Mouse (Mus musculus) hindbrain, embryonic 15.5 days (tissue): Measurements from ENCODE around the gene Celsr2. TPM values are rescaled to one million over a fixed set of nuclear protein-coding genes. Genes with fewer than 3 reads are reported as not detected.

Source experiments
- ATAC-seq: fragments of 200-750 bp; cut with Nextera tagmentation; 2 replicates; pipeline ENCODE4 v1.8.0; 2017; ENCODE audit warnings: low read depth, moderate number of reproducible peaks, moderate TSS enrichment; ENCODE audit not compliant: low FRiP score
- H3K27ac ChIP-seq: fragments of 300-500 bp; sonication (generic); replicated peaks from 2 replicates; pipeline ENCODE4 v1.5.1; 2015; ENCODE audit warnings: mild to moderate bottlenecking, inconsistent platforms
- H3K27me3 ChIP-seq: fragments of 300-500 bp; sonication (generic); 2 replicates; pipeline ENCODE4 v1.6.1; 2015; ENCODE audit warnings: control low read depth, inconsistent platforms
- H3K36me3 ChIP-seq: fragments of 300-500 bp; sonication (generic); 2 replicates; pipeline ENCODE4 v1.6.1; 2015; ENCODE audit warnings: control low read depth, inconsistent platforms
- H3K4me1 ChIP-seq: fragments of 300-500 bp; sonication (generic); replicated peaks from 2 replicates; pipeline ENCODE4 v1.6.1; 2015; ENCODE audit warnings: control low read depth, inconsistent platforms
- H3K4me2 ChIP-seq: fragments of 300-500 bp; sonication (generic); 2 replicates; pipeline ENCODE4 v1.6.1; 2015; ENCODE audit warnings: moderate library complexity, mild to moderate bottlenecking, inconsistent platforms
- H3K4me3 ChIP-seq: fragments of 300-500 bp; sonication (generic); 2 replicates; pipeline ENCODE4 v1.5.1; 2015; ENCODE audit warnings: mild to moderate bottlenecking, inconsistent platforms
- H3K9ac ChIP-seq: fragments of 300-500 bp; sonication (generic); 2 replicates; pipeline ENCODE4 v1.6.1; 2015; ENCODE audit warnings: inconsistent platforms
- H3K9me3 ChIP-seq: fragments of 300-500 bp; sonication (generic); 2 replicates; pipeline ENCODE4 v1.6.1; 2016; ENCODE audit warnings: control low read depth, inconsistent platforms
- WGBS: fragments of 180-500 bp; shearing (Covaris S2); methylation state at CpG from one replicate; pipeline ENCODE4 v1.1.7; 2015; 5-methylcytosine and 5-hydroxymethylcytosine counted together
- polyA plus RNA-seq: library from polyadenylated mRNA; unstranded; fragments of >200 nt; fragmentation: Nextera tagmentation; extraction: Ambion mirVana; gene quantifications from 2 replicates; pipeline ENCODE4 v1.2.1, GENCODE M21; 2015

The Celsr2 gene
- polyA plus RNA-seq, 1 experiment from 2014 or later = 43.1 TPM

DNA sequence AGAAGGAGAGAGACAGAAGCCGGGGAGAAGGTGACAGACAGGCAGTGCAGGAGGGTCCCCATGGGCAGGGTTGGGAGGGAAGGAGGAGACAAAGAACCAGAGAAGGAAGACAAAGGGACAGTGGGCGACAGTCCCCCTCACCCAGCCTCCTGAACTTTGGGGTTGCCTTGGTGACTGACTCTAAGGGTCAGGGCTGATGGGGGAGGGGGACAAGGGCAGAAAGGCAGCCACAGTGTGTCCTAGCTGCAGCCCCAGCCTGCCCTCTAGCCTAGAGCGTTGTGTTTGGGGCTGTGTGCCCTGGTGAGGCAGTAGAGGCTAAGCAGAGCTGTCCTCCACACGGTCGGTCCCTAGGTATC lies 5.0 kb downstream of the Celsr2 start:
- Histone ChIP-seq H3K4me3 (peak overlapping the region; percentile 35), H3K9ac (peak overlapping the region; percentile 51), H3K4me2 (peak overlapping the region; percentile 83), H3K9me3 (no peaks in the 10 kb centered on the region), H3K27ac (peak overlapping the region; percentile 91), H3K27me3 (no peaks in the 10 kb centered on the region), H3K4me1 (peaks cover 92% of the 10 kb centered on the region), H3K36me3 (peaks cover 32% of the 10 kb centered on the region)
- 0% methylated on average over 5 of the region's 5 CpGs for WGBS
- ATAC-seq = peak; percentile 20

DNA sequence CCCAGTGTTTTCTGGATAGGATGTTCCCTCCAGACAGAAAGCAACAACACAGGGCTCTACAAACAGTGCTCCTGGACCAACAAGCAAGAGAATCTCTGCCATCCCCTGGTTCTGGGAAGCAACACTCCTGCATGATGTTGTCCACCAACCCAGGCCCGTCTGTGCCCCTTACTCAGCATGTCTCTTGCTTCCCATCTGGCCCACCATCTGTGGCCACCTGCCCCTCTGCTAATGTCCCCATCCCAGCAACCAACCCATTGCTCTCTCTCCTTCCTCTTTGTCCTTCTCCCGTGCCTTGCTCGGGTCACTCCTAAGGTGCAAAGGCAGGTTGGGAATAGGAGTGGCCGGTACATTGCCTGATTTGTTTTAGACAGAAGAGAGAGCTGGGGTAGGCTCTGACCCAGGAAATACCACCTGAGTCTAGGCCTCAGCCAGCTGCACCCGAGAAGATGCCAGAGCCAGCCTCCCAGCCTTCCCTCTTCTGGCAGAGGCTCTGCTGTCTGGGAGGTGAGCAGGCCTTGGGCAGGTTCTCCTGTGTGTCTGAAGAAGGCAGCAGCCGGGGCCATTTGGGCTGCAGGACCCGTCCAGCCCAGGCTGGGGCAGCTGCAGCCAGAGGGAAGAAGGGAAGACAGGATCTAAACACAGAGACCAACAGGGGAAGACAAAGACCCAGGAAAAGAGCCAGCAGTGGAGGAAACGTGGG lies 5.5 kb downstream of the Celsr2 start:
- no peaks in the 10 kb centered on the region for H3K9me3 ChIP-seq
- H3K4me2 ChIP-seq = peak overlapping the region; percentile 83
- 10% methylated on average over 8 of the region's 8 CpGs for WGBS
- peaks cover 34% of the 10 kb centered on the region for H3K36me3 ChIP-seq
- H3K4me3 ChIP-seq = peak overlapping the region; percentile 35
- no peaks in the 10 kb centered on the region for H3K27me3 ChIP-seq
- peak overlapping the region; percentile 51 for H3K9ac ChIP-seq
- H3K27ac ChIP-seq = peak overlapping the region; percentile 91
- peaks cover 92% of the 10 kb centered on the region for H3K4me1 ChIP-seq
- peak; percentile 8 for ATAC-seq

DNA sequence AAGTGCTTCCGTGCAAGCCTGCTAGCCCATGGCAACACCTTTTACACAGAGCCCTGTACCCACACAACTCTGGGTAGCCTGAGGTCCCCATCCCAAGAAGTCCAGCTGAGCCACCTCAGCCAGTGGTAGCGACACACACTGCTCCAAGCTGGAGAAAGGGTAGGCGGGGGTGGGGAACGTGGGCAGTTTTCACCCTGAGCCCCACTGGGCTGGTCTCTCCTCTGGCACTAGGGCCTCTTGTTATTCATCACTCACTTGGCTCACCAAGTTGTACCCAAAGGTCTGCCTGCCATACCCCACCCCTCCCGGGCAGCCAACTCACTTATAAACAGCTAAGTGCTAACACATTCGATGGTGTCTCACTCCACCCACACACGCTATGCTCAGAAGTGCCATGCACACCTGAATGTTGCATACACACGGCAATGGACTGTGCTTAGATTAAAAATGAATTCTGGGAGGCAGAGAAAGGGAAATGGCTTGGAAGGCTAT lies 6.8 kb downstream of the Celsr2 start:
- WGBS = 75% methylated on average over 8 of the region's 8 CpGs
- H3K9me3 ChIP-seq = no peaks in the 10 kb centered on the region
- H3K4me1 ChIP-seq = peaks cover 80% of the 10 kb centered on the region
- no peaks in the 10 kb centered on the region for H3K27me3 ChIP-seq
- H3K27ac ChIP-seq = no peak overlapping the region
- no peak overlapping the region for H3K4me2 ChIP-seq
- no peak for ATAC-seq
- no peak overlapping the region for H3K4me3 ChIP-seq
- H3K9ac ChIP-seq = no peak overlapping the region
- peaks cover 37% of the 10 kb centered on the region for H3K36me3 ChIP-seq

- no peak overlapping the region for H3K4me3 ChIP-seq
- H3K36me3 ChIP-seq = peaks cover 34% of the 10 kb centered on the region
- H3K4me2 ChIP-seq = no peak overlapping the region
- WGBS = 53% methylated on average over 24 of the region's 24 CpGs
- peaks cover 69% of the 10 kb centered on the region for H3K4me1 ChIP-seq
- H3K9me3 ChIP-seq = no peaks in the 10 kb centered on the region
- no peaks in the 10 kb centered on the region for H3K27me3 ChIP-seq
- no peak for ATAC-seq
- H3K27ac ChIP-seq = peak overlapping the region; percentile 14
- no peak overlapping the region for H3K9ac ChIP-seq
Measured at GRCm38 (mm10) chr3:108406306-108406885, 9.0 kb downstream of the Celsr2 start.

DNA sequence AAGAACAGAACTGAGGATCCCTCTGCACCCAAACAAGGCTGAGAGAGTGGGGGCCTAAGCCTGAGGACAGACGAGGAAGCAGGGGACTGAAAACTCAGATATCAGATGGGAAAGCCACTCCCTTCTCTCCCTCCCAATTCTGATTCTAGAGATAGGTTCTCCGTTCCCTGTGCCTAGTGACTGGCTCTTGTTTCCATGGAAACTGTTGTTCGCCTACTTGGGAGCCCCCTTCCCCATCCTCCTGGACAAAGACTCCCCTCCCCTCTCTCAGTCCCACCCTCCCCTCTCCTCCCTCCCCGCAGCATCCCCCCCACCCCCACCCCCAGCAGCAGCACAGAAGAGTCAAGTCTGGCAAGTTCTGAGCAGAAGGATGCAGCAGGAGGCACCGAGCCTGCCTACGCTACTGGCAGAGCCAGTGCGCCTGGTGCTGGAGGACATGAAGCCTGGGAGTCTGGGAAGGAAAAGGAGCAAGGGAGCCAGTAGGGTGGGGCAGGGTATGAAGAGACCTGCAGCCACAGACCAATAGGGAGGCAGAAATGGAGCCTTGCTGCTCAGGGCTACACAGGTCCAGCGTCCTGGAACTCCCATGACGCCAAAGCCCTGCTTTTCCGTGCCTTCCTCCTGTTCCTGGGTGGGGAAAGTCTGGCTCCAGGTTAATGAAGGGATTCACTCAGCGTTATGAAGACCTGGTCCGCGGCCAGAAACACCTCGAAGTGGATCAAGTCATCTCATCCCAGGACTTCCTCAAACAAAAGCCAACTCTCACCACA lies 9.6 kb downstream of the Celsr2 start:
- peak overlapping the region; percentile 14 for H3K27ac ChIP-seq
- peak overlapping the region; percentile 2; the same call in 1 of the 2 replicates for H3K4me2 ChIP-seq
- H3K4me3 ChIP-seq = no peak overlapping the region
- WGBS = 14% methylated on average over 14 of the region's 14 CpGs
- peaks cover 62% of the 10 kb centered on the region for H3K4me1 ChIP-seq
- no peak overlapping the region for H3K9ac ChIP-seq
- no peaks in the 10 kb centered on the region for H3K27me3 ChIP-seq
- ATAC-seq = no peak
- peaks cover 40% of the 10 kb centered on the region for H3K36me3 ChIP-seq
- no peaks in the 10 kb centered on the region for H3K9me3 ChIP-seq

DNA sequence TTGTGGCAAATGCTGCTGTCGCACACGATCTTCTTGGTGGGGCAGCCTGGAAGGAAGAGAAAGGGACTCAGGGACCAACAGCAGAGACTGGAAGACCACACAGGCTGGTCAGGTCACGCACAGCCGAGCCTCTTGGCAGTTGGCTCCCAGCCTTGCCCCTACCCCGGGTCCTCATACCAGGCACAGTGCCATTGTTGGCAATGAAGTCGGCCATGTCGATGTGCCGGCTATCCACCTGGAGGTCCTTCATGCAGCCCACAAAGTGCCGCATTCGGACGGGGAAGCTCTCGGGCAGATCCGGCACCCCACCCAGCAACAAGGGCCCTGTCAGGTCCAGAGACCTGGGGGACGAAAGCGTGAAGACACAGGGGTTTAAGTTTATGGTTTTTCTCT lies 12.8 kb downstream of the Celsr2 start:
- Histone ChIP-seq H3K9me3 (no peaks in the 10 kb centered on the region), H3K27ac (peak overlapping the region; percentile 64), H3K4me3 (no peak overlapping the region), H3K4me2 (no peak overlapping the region), H3K36me3 (peaks cover 71% of the 10 kb centered on the region), H3K27me3 (no peaks in the 10 kb centered on the region), H3K9ac (no peak overlapping the region), H3K4me1 (peaks cover 34% of the 10 kb centered on the region)
- ATAC-seq = no peak
- WGBS = 58% methylated on average over 15 of the region's 15 CpGs

DNA sequence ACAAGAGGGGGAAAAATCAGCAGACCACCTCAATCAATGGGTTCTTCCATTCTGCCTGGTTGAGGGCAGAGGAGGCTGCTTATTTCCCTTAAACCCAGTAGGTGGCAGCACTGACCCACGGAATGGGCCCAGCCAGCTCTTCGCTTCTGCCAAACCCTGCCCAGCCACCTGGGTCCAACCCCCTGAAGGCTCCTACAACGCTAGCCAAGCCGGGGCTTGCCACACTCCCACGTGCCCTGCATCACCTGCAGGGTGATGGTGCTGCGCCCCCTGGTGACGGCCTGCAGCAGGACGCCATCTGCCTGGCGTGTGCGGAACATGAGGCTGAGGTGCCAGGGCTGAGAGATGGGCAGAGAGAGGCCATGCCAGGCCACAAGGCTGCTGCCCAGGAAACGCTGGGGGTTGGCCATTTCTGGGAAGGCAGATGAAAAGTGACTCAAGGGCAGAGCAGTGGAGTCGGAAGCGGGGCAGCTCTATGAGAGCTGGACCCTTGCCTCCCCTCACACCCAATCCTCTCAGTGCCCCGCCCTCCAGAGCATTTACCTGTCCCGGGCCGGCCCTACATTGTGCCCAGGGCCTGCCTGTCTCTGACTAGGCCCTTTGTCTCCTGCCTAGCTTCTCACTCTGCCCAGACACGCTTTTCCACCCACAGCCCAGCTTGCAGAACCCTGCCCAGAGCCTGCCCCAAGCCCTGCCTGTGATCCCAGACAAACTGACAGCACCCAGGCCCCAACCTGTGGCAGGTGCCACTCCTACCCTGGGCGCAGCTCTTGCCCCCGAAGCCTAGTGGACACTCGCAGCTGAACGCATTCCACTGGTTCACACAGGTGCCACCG lies 13.4 kb downstream of the Celsr2 start:
- no peaks in the 10 kb centered on the region for H3K27me3 ChIP-seq
- peak; percentile 72 for ATAC-seq
- H3K9ac ChIP-seq = no peak overlapping the region
- H3K36me3 ChIP-seq = peaks cover 73% of the 10 kb centered on the region
- H3K4me1 ChIP-seq = peaks cover 30% of the 10 kb centered on the region
- no peak overlapping the region for H3K4me2 ChIP-seq
- H3K4me3 ChIP-seq = no peak overlapping the region
- H3K9me3 ChIP-seq = no peaks in the 10 kb centered on the region
- H3K27ac ChIP-seq = peak overlapping the region; percentile 64
- 34% methylated on average over 22 of the region's 22 CpGs for WGBS

DNA sequence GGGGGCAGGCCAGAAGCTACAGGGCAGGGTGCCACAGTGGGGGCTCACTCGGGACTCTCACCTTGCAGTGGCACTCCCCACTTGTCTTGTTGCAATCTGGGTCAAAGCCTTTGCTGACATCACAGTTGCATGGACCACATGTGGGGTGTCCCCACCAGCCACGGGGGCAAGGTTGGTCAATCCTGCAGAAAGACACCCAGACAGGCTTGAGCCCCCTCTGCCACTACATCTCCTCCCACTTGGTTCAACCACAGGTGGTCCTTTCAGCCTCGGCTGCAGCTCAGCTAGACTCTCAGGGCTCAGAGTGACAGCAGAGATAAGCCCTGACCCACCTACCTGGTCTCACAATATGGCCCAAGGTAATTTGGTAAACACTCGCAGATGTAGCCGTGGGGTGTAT lies 14.9 kb downstream of the Celsr2 start:
- Histone ChIP-seq H3K27ac (no peak overlapping the region), H3K4me3 (no peak overlapping the region), H3K4me1 (peaks cover 16% of the 10 kb centered on the region), H3K4me2 (no peak overlapping the region), H3K27me3 (no peaks in the 10 kb centered on the region), H3K36me3 (peaks cover 79% of the 10 kb centered on the region), H3K9ac (no peak overlapping the region), H3K9me3 (no peaks in the 10 kb centered on the region)
- 86% methylated on average over 5 of the region's 5 CpGs for WGBS
- ATAC-seq = no peak

GRCm38 (mm10) chr3:108398281-108398680 lies 17.1 kb downstream of the Celsr2 start:
- H3K9ac ChIP-seq = no peak overlapping the region
- peaks cover 11% of the 10 kb centered on the region for H3K4me1 ChIP-seq
- H3K27ac ChIP-seq = no peak overlapping the region
- no peak for ATAC-seq
- no peak overlapping the region for H3K4me2 ChIP-seq
- no peak overlapping the region for H3K4me3 ChIP-seq
- H3K9me3 ChIP-seq = no peaks in the 10 kb centered on the region
- H3K27me3 ChIP-seq = no peaks in the 10 kb centered on the region
- H3K36me3 ChIP-seq = peaks cover 80% of the 10 kb centered on the region
- 91% methylated on average over 9 of the region's 9 CpGs for WGBS

GRCm38 (mm10) chr3:108392793-108393192 lies 22.6 kb downstream of the Celsr2 start:
- Histone ChIP-seq H3K9ac (no peak overlapping the region), H3K4me1 (0 out of 2 replicates have a peak, but pooled peaks cover 3% of the 10 kb centered on the region), H3K36me3 (peaks cover 51% of the 10 kb centered on the region), H3K9me3 (no peaks in the 10 kb centered on the region), H3K4me2 (no peak overlapping the region), H3K4me3 (no peak overlapping the region), H3K27ac (no peak overlapping the region), H3K27me3 (no peaks in the 10 kb centered on the region)
- ATAC-seq = no peak
- 37% methylated on average over 15 of the region's 15 CpGs for WGBS

DNA sequence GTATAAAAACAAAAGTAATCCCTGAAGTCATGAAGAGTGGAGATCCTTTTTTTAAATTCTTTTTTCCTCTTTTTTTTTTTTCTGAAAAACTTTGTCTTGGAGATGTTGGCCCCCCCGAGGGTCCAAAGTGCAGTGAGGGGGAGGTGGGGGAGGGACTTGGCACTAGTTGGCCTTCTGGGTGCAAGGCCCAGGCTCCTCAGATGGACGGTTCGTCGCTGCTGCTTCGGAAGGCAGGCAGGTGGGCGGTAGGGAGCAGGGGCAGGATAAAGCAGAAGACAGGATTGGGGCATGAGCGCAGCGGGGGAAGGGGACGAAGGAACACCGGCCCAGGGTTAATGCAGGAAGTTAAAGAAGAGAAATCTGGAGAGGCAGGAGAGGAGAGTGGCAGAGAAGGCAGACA lies 23.1 kb downstream of the Celsr2 start:
- no peak overlapping the region for H3K9ac ChIP-seq
- WGBS = 24% methylated on average over 10 of the region's 10 CpGs
- peaks cover 46% of the 10 kb centered on the region for H3K36me3 ChIP-seq
- no peak overlapping the region for H3K4me3 ChIP-seq
- H3K27me3 ChIP-seq = no peaks in the 10 kb centered on the region
- H3K4me2 ChIP-seq = no peak overlapping the region
- no peak for ATAC-seq
- H3K27ac ChIP-seq = no peak overlapping the region
- no peaks in the 10 kb centered on the region for H3K9me3 ChIP-seq
- 0 out of 2 replicates have a peak, but pooled peaks cover 3% of the 10 kb centered on the region for H3K4me1 ChIP-seq
